Mouse (Mus musculus) frontal cortex, postnatal 25 days (tissue): Measurements from ENCODE around the gene Adam15.

Experiments used
- DNase-seq, 2 experiments: peaks; one replicate each; pipeline ENCODE4 v3.0.0; 2022; ENCODE audit warnings: low spot score in 2 of 2

Adam15 gene

GRCm38 (mm10) chr3:89349869-89350501 is at the start of gene Adam15:
Gene Adam15 (minus strand): TSS chr3:89349996.
- peak; percentile 77 to 86 for DNase-seq

- DNase-seq: no peak
These were observed 46.8 kb upstream of the Adam15 start for GRCm38 (mm10) chr3:89396654-89397005.

- peak; percentile 41 to 52 for DNase-seq
These were observed 46.2 kb upstream of the Adam15 start for GRCm38 (mm10) chr3:89395806-89396653.

DNA sequence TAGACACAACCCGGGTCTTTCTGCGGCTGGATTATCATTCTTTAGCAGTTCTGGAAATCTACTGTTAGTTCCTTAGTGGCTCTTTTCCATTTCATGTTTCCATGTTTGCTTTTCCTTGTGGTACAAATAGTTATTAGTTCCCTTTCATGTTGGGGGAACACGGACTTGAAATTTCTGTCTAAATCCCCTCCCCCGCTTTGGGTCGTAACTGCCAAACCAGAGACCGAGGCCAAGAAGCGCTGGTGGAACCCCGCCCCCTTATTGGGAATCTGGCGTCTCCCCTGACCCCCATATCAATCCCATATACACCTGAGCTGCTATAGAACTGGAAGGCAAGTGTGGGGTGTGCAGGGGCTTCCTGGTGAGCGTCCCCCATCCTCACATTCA is 45.6 kb upstream of the Adam15 start:
- DNase-seq: no peak

GRCm38 (mm10) chr3:89394894-89395256 is 45.1 kb upstream of the Adam15 start:
- DNase-seq: peak in 1 of 2 experiments; percentile 42

GRCm38 (mm10) chr3:89394006-89394893 is 44.5 kb upstream of the Adam15 start, which contains the start of gene Zbtb7b:
Gene Zbtb7b (minus strand): TSS chr3:89394776.
- DNase-seq: peak in 1 of 2 experiments; percentile 31

DNA sequence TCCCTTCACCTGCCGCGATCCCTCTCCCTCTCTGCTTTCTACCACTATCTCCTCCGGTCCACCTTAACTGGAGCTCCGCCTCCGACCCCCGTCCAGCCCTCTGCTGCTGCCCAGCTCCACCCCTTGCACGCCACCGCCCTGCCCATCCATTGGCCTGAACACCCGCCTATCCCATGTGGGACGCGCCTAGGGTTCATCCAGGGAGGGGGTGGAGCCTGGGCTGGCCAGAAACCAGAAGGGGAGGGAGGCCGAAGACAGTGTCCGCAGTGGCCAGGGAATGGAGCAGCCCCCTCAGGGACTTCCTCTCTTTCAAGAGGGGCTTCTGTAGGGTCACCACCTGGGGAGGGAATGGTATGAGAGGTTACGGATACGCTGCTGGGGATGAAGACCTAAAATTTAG is 43.8 kb upstream of the Adam15 start:
- DNase-seq: peak; percentile 85 to 93

DNA sequence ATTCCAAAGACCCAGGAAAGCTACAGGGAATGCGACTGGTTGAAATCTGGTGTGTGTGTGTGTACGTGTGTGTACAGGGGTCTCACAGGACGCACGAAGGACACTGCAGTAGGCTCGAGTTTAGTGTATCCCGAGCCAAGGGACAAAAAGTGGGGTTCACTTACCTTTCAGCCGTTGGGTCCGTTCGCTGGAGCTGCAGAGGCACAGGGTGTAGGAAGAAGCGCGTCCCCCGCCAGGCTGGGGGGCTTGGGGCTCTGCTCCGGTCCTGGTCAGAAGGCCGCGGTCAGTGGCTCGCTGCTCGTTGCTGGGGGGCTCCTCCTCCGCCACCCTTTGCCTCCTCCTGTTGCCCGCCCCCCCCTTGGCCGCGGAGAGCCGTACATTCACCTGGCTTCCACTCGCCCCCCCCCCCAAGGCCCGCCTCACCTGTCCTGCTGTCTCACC is 43.1 kb upstream of the Adam15 start:
- no peak for DNase-seq

GRCm38 (mm10) chr3:89391663-89392511 is 42.1 kb upstream of the Adam15 start:
- no peak for DNase-seq

DNA sequence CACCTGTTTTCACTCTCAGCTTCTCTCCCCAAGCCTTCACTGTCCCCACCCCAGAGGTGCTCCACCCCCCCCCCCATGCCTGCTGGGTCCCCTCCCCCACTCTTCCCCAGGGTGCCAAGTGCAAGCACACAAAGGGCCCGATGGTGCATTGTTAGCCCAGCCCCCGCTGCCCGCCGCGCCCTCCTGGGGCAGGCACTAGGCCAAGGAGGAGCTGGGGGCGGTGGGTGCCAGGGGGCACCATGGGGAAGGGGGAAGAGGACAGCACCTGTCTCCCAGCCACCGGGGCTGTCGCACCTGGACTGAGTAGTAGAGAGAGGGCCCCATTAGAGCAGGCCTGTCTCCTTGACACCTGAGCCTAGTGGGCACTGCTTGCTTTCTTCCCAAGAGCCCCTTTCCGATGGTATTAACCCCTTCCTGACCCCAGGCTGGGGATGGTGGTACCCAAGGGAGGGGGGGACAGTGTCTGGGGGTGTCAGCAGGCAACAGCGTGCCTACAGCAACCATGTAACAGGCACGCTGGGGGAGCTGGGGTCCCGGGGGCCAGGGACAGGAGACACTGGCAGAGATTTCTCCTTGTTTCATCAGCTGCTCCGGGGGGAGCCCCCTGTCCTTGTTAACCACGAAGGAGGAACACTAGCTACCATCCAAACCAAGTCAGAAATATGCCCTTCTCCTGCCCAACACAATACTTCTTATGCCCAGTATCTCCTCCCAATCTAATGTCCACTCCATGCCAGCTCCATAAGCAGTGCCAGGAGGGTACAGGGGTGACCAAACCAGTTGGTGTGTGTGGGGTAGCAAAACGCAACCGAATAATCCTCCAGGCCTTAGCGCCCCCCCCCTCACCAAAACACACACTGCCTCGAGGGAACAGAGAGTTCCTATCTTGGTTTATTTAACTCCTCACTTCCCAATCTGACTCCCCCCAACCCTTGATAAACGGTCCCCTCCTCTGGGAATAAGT is 41.2 kb upstream of the Adam15 start:
- no peak for DNase-seq

DNA sequence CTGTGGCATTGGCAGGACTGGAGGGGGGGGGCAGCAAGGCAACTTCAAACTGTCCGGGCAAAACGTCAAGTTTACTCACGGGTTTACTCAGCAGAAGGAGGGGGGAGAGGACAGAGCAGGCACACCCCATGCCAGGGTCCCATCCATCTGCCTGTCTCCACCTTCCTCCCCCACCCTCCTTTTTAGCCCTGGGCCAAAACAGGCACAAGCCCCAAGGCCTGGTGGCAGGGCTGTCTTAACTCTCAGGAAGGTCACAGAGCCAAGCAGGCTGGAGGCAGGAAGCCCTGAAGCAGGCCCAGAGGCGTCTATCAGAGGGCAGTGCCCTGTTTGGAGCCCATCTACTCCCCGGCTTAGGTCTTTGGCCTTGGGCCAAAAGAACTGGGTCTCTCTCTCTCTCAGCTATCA is 40.3 kb upstream of the Adam15 start:
- no peak for DNase-seq

- DNase-seq: no peak
These were observed 39.3 kb upstream of the Adam15 start for GRCm38 (mm10) chr3:89388901-89389740.

GRCm38 (mm10) chr3:89388134-89388881 is 38.5 kb upstream of the Adam15 start:
- DNase-seq: no peak

DNA sequence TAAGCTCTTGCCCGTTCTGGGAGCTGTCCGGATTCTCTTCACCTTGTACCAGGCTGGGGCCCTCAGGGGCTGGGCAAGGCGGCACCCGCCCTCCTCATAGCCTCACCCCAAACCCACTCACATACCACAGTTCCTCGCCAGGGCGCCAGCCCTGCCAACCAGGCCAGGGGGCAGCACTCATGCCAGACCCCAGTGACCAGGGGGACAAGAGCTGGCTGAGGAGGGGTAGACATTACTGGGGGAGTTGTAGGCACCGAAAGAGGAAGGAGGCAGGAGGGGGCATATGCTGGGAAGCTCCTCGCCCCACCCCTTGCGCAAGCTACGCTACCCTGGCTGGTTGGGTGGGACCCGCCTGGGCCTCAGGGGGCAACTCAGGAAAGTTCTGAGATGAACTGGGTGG is 37.8 kb upstream of the Adam15 start:
- no peak for DNase-seq

DNA sequence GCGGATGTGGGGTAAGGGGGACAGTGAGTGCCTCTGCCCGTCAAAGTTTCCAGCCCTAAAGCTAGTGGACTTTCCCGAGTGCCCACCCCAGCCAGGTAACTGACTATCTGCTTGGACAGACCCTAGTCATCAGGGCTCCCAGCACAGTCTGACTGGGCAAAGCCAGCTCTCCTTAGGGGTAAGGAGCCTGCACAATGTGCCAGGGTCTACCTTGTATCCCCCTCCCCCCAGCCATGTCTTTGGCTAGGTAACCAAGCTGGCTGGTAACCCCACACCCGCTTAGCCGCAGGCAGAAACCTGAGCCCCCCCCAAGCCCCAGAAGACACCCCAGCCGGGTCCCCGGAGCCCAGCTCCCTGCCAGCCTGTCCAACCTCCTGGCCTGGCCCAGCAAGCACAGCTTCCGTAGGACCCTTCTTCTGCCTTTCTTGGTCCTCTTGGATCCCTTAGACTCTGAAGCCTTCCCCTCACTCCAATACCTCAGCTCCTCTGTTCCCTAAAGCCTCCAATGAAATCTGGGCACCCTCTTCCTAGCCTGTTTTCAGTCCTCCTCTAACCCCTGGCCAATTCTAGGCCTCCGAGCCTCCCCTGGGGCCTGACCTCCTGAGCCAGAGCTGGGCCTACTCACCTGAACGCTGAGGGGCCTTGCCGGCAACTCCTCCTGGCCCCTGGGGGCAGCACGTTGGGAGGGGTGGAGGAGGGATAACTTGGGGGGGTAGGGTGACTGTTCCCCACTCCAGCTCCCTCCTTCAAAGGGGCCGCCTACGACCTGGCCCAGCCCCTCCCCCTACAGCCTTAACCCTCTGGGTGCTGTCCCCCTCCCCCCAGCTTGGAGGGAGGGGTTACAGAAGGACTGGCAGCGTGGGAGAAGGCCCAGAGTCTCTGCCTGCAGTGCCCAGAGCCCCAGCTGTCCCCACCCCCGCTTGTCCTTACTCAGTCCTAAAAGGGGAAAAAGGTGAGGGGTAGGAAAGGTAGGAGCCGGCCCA is 36.9 kb upstream of the Adam15 start:
- no peak for DNase-seq

DNA sequence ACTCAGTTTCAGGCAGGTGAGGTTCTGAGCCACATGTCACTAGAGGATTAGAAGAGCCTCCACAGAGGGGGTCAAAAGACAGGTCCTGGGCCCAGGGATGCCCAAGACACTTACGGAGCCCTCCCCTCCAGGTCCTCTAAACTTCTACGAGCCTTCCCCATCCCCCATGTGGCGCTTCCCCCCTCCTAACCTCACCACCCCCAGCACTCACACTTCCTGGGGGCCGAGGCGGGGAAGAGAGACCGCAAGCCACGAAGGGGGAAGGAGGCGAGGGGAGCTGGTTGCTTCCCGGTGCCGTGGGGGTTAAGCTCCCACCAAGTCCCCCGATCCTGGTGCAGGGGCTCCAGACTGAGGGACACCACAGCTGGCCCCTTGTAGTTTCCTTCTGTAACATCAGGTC is 35.7 kb upstream of the Adam15 start:
- DNase-seq: no peak
